10 mouse cellular contexts compared by ENCODE assay signal in the genomic region with DNA sequence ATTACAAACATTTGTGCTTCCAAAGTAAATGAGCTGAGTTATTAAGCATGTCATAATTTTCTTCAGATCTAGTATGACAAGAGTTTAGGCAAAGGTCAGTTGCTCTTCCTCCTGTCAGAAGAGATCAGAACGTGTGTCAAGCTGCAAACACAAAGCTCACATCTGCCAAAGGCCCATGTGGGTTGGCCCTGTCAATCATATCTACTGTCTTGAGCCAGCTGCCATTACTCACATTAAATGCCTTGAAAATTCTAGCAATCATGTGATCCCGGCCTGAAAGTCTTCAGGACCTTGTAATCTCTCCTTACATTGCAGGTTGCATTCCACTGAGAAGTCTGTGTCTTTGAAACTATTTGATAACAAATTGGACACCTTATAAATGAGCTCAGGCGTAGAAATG.
"Had no signal": no experiment of that assay in that cellular context is flagged by ENCODE, and none has a peak within 500 bp of the region (broad histone marks: within the 10 kb centered on the region; RNA-seq: fewer than 3 reads in every experiment).

No protein-coding gene starts in this region.

- H3K4me2 ChIP-seq: limb, embryonic 13.5 days; midbrain, embryonic 13.5 days had no signal

- H3K4me3 ChIP-seq: limb, embryonic 13.5 days; midbrain, embryonic 13.5 days had no signal

- H3K27me3 ChIP-seq: limb, embryonic 13.5 days; midbrain, embryonic 13.5 days had no signal

- H3K9me3 ChIP-seq: limb, embryonic 13.5 days; midbrain, embryonic 13.5 days had no signal

- DNase-seq: kidney, adult 11 months; left cerebral cortex, postnatal 4 days; lung, adult 2 months; lung, postnatal 10 days; thymus, postnatal 14 days had no signal

- H3K4me1 ChIP-seq: limb, embryonic 13.5 days; midbrain, embryonic 13.5 days had no signal

- ATAC-seq: midbrain, embryonic 13.5 days had no signal

- H3K9ac ChIP-seq: limb, embryonic 13.5 days; liver, embryonic 14.5 days; midbrain, embryonic 13.5 days had no signal

- H3K36me3 ChIP-seq: limb, embryonic 13.5 days; midbrain, embryonic 13.5 days had no signal

- H3K27ac ChIP-seq: limb, embryonic 13.5 days; liver, embryonic 14.5 days; macrophage; midbrain, embryonic 13.5 days; stomach, postnatal 0 days had no signal
